Comparison of ENCODE assay signal across 14 mouse cellular contexts in the genomic region with DNA sequence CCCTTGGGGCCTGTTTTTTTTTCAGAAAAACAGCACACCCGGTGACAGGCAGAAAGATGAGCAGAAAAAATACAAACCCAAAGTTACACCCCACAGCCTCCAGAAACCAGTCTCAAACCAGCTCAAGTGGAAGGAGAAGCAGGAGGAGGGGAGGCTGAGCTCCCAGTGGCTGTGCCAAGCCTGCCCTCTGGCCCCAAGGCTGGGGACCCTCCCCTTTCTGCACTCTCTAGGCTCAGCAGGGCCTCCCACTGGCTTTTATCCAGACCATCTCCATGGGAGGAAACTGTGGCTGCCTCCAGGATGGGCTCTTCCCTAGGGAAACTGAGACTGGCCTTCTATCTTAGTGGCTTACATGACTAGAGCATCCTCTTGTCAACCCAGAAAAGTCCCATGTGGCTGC. TPM values are rescaled to one million over a fixed set of nuclear protein-coding genes. Genes with fewer than 3 reads are reported as not detected.
DNase-seq lines count a peak whose midpoint lies in the region; ATAC-seq and TF ChIP-seq lines count a peak whose summit lies in the region.
"Had no signal": no experiment of that assay in that cellular context is flagged by ENCODE, and none has a peak within 500 bp of the region (broad histone marks: within the 10 kb centered on the region; RNA-seq: fewer than 3 reads in every experiment).

No protein-coding gene starts in this region.

- no peaks in the 10 kb centered on the region for H3K27me3 ChIP-seq in embryonic facial prominence, embryonic 13.5 days
- no peaks in the 10 kb centered on the region for H3K27me3 ChIP-seq in embryonic facial prominence, embryonic 10.5 days (replicated peaks; ENCODE audit: low read depth, poor library complexity, severe bottlenecking)
- H3K27me3 ChIP-seq in limb, embryonic 15.5 days, result no peaks in the 10 kb centered on the region
- H3K27me3 ChIP-seq in limb, embryonic 10.5 days (ENCODE audit: low read depth, poor library complexity, severe bottlenecking), result no peaks in the 10 kb centered on the region
- H3K27me3 ChIP-seq in neural tube, embryonic 13.5 days, result no peaks in the 10 kb centered on the region
- H3K27me3 ChIP-seq in neural tube, embryonic 15.5 days (replicated peaks), result no peaks in the 10 kb centered on the region
- H3K27me3 ChIP-seq in liver, postnatal 0 days (ENCODE audit: insufficient read depth, low read length), result no peaks in the 10 kb centered on the region

- no peak overlapping the region for H3K4me2 ChIP-seq in embryonic facial prominence, embryonic 13.5 days
- no peak overlapping the region for H3K4me2 ChIP-seq in limb, embryonic 15.5 days
- no peak overlapping the region for H3K4me2 ChIP-seq in neural tube, embryonic 13.5 days
- H3K4me2 ChIP-seq in neural tube, embryonic 15.5 days, result no peak overlapping the region
- H3K4me2 ChIP-seq in liver, postnatal 0 days (ENCODE audit: low read depth, low read length), result no peak overlapping the region

- peaks cover 48% of the 10 kb centered on the region for H3K36me3 ChIP-seq in embryonic facial prominence, embryonic 13.5 days
- peaks cover 58% of the 10 kb centered on the region for H3K36me3 ChIP-seq in embryonic facial prominence, embryonic 10.5 days (replicated peaks)
- H3K36me3 ChIP-seq in limb, embryonic 15.5 days, result peaks cover 51% of the 10 kb centered on the region
- H3K36me3 ChIP-seq in limb, embryonic 10.5 days, result peaks cover 51% of the 10 kb centered on the region
- peaks cover 49% of the 10 kb centered on the region for H3K36me3 ChIP-seq in neural tube, embryonic 13.5 days
- peaks cover 43% of the 10 kb centered on the region for H3K36me3 ChIP-seq in neural tube, embryonic 15.5 days
- peaks cover 53% of the 10 kb centered on the region for H3K36me3 ChIP-seq in liver, postnatal 0 days (replicated peaks; ENCODE audit: insufficient read depth, low read length)

- TF ChIP-seq CTCF in liver, postnatal 0 days (IDR thresholded peaks at IDR 0.05; ENCODE audit: low read depth), result no peak

- TF ChIP-seq EP300 in liver, postnatal 0 days (IDR thresholded peaks at IDR 0.05; ENCODE audit: low read depth), result no peak

- no peak for DNase-seq in embryonic facial prominence, embryonic 10.5 days (ENCODE audit: low spot score)
- DNase-seq in limb, embryonic 10.5 days (ENCODE audit: low spot score), result no peak
- DNase-seq in liver, postnatal 0 days, result no peak
- no peak for DNase-seq in c-Kit-positive CD71-positive TER-119-positive erythroid progenitor cells, embryonic 14.5 days (ENCODE audit: low spot score)
- DNase-seq: adrenal gland, adult 2 months; cerebellum, adult 11 months; gastrocnemius, postnatal 36 days; layer of hippocampus, postnatal 36 days; thymus, postnatal 4 days had no signal

- no peak for ATAC-seq in embryonic facial prominence, embryonic 13.5 days (ENCODE audit: insufficient number of reproducible peaks, insufficient read depth, low FRiP score, low TSS enrichment, low read depth)
- no peak for ATAC-seq in limb, embryonic 15.5 days (ENCODE audit: insufficient number of reproducible peaks, low FRiP score, low TSS enrichment, low read depth)
- no peak; the same call in 1 of the 2 replicates for ATAC-seq in neural tube, embryonic 13.5 days (ENCODE audit: low read depth)
- no peak for ATAC-seq in neural tube, embryonic 15.5 days (ENCODE audit: low FRiP score)
- ATAC-seq in liver, postnatal 0 days, result no peak

- peaks cover 9% of the 10 kb centered on the region for H3K4me1 ChIP-seq in embryonic facial prominence, embryonic 13.5 days
- H3K4me1 ChIP-seq in embryonic facial prominence, embryonic 10.5 days, result peaks cover 26% of the 10 kb centered on the region
- peaks cover 10% of the 10 kb centered on the region; the same call in 1 of the 2 replicates for H3K4me1 ChIP-seq in limb, embryonic 15.5 days
- H3K4me1 ChIP-seq in limb, embryonic 10.5 days, result peaks cover 10% of the 10 kb centered on the region
- H3K4me1 ChIP-seq in neural tube, embryonic 13.5 days (replicated peaks), result peaks cover 23% of the 10 kb centered on the region
- peaks cover 11% of the 10 kb centered on the region for H3K4me1 ChIP-seq in neural tube, embryonic 15.5 days
- peaks cover 7% of the 10 kb centered on the region; the same call in 1 of the 2 replicates for H3K4me1 ChIP-seq in liver, postnatal 0 days (ENCODE audit: insufficient read depth)

- H3K9ac ChIP-seq in embryonic facial prominence, embryonic 13.5 days, result 0 out of 2 replicates have a peak overlapping the region, but pooled peaks have one; percentile 6
- H3K9ac ChIP-seq in limb, embryonic 15.5 days, result no peak overlapping the region
- no peak overlapping the region for H3K9ac ChIP-seq in neural tube, embryonic 13.5 days
- no peak overlapping the region for H3K9ac ChIP-seq in neural tube, embryonic 15.5 days (replicated peaks)
- H3K9ac ChIP-seq in liver, postnatal 0 days (replicated peaks), result no peak overlapping the region

- H3K27ac ChIP-seq in embryonic facial prominence, embryonic 13.5 days, result peak overlapping the region; percentile 39; the same call in 1 of the 2 replicates
- no peak overlapping the region for H3K27ac ChIP-seq in embryonic facial prominence, embryonic 10.5 days (replicated peaks)
- H3K27ac ChIP-seq in limb, embryonic 15.5 days, result peak overlapping the region; percentile 33; the same call in 1 of the 2 replicates
- H3K27ac ChIP-seq in limb, embryonic 10.5 days, result no peak overlapping the region
- 0 out of 2 replicates have a peak overlapping the region, but pooled peaks have one; percentile 7 for H3K27ac ChIP-seq in neural tube, embryonic 13.5 days (replicated peaks)
- H3K27ac ChIP-seq in neural tube, embryonic 15.5 days (replicated peaks), result no peak overlapping the region
- 0 out of 2 replicates have a peak overlapping the region, but pooled peaks have one; percentile 3 for H3K27ac ChIP-seq in liver, postnatal 0 days (ENCODE audit: low read depth)
- H3K27ac ChIP-seq: macrophage had no signal

- WGBS in embryonic facial prominence, embryonic 13.5 days, result 68% methylated on average over 1 of the region's 1 CpGs
- WGBS in embryonic facial prominence, embryonic 10.5 days, result 62% methylated on average over 1 of the region's 1 CpGs
- WGBS in limb, embryonic 15.5 days, result 50% methylated on average over 1 of the region's 1 CpGs
- 60% methylated on average over 1 of the region's 1 CpGs for WGBS in limb, embryonic 10.5 days
- 76% methylated on average over 1 of the region's 1 CpGs for WGBS in neural tube, embryonic 13.5 days
- 57% methylated on average over 1 of the region's 1 CpGs for WGBS in neural tube, embryonic 15.5 days
- 50% methylated on average over 1 of the region's 1 CpGs for WGBS in liver, postnatal 0 days (ENCODE audit: insufficient replicate concordance)

- no peak overlapping the region for H3K4me3 ChIP-seq in embryonic facial prominence, embryonic 13.5 days
- no peak overlapping the region for H3K4me3 ChIP-seq in embryonic facial prominence, embryonic 10.5 days
- no peak overlapping the region for H3K4me3 ChIP-seq in limb, embryonic 15.5 days
- no peak overlapping the region for H3K4me3 ChIP-seq in limb, embryonic 10.5 days
- no peak overlapping the region for H3K4me3 ChIP-seq in neural tube, embryonic 13.5 days
- no peak overlapping the region for H3K4me3 ChIP-seq in neural tube, embryonic 15.5 days (replicated peaks)
- H3K4me3 ChIP-seq in liver, postnatal 0 days (ENCODE audit: low read depth, low read length), result no peak overlapping the region

- H3K9me3 ChIP-seq in embryonic facial prominence, embryonic 13.5 days, result no peaks in the 10 kb centered on the region
- no peaks in the 10 kb centered on the region for H3K9me3 ChIP-seq in embryonic facial prominence, embryonic 10.5 days
- no peaks in the 10 kb centered on the region for H3K9me3 ChIP-seq in limb, embryonic 15.5 days
- no peaks in the 10 kb centered on the region for H3K9me3 ChIP-seq in limb, embryonic 10.5 days (replicated peaks)
- H3K9me3 ChIP-seq in neural tube, embryonic 13.5 days, result no peaks in the 10 kb centered on the region
- no peaks in the 10 kb centered on the region for H3K9me3 ChIP-seq in neural tube, embryonic 15.5 days (replicated peaks)
- no peaks in the 10 kb centered on the region for H3K9me3 ChIP-seq in liver, postnatal 0 days (ENCODE audit: low read length)

RNA-seq across cellular contexts. Expression of a gene that starts 34.2 kb away (rescaled TPM):
- 10.5 and 16.1 TPM in 2 replicates for polyA plus RNA-seq in embryonic facial prominence, embryonic 13.5 days (2015; fragmentation: Nextera tagmentation; extraction: Ambion mirVana)
- polyA plus RNA-seq in embryonic facial prominence, embryonic 10.5 days (2016; fragmentation: Nextera tagmentation; extraction: Ambion mirVana), result 10.2 and 11.7 TPM in 2 replicates
- polyA plus RNA-seq in limb, embryonic 15.5 days (2015; fragmentation: Nextera tagmentation; extraction: Ambion mirVana), result 7.3 and 9.9 TPM in 2 replicates
- 7.6 and 8.0 TPM in 2 replicates for polyA plus RNA-seq in limb, embryonic 10.5 days (2016; fragmentation: Nextera tagmentation; extraction: Ambion mirVana)
- polyA plus RNA-seq in neural tube, embryonic 13.5 days (2015; fragmentation: Nextera tagmentation; extraction: Ambion mirVana), result 32.2 and 33.9 TPM in 2 replicates
- 28.5 and 33.2 TPM in 2 replicates for polyA plus RNA-seq in neural tube, embryonic 15.5 days (2015; fragmentation: Nextera tagmentation; extraction: Ambion mirVana)
- polyA plus RNA-seq in liver, postnatal 0 days (2015; fragmentation: Nextera tagmentation; extraction: Ambion mirVana), result 154 TPM in 2 replicates

RNA-seq across cellular contexts. Expression of a gene that starts 40.9 kb away (rescaled TPM):
- 2.2 and 4.4 TPM in 2 replicates for polyA plus RNA-seq in embryonic facial prominence, embryonic 13.5 days (2015; fragmentation: Nextera tagmentation; extraction: Ambion mirVana)
- 12.6 and 19.6 TPM in 2 replicates for polyA plus RNA-seq in embryonic facial prominence, embryonic 10.5 days (2016; fragmentation: Nextera tagmentation; extraction: Ambion mirVana)
- 6.9 and 8.2 TPM in 2 replicates for polyA plus RNA-seq in limb, embryonic 15.5 days (2015; fragmentation: Nextera tagmentation; extraction: Ambion mirVana)
- 0.84 and 0.92 TPM in 2 replicates for polyA plus RNA-seq in limb, embryonic 10.5 days (2016; fragmentation: Nextera tagmentation; extraction: Ambion mirVana)
- polyA plus RNA-seq in neural tube, embryonic 13.5 days (2015; fragmentation: Nextera tagmentation; extraction: Ambion mirVana), result 9.0 and 10.5 TPM in 2 replicates
- 6.6 and 7.1 TPM in 2 replicates for polyA plus RNA-seq in neural tube, embryonic 15.5 days (2015; fragmentation: Nextera tagmentation; extraction: Ambion mirVana)
- polyA plus RNA-seq in liver, postnatal 0 days (2015; fragmentation: Nextera tagmentation; extraction: Ambion mirVana), result 6.0 and 6.8 TPM in 2 replicates

RNA-seq across cellular contexts. Expression of a gene that starts 58.4 kb away (rescaled TPM):
- 0.23 and 0.25 TPM in 2 replicates for polyA plus RNA-seq in embryonic facial prominence, embryonic 13.5 days (2015; fragmentation: Nextera tagmentation; extraction: Ambion mirVana)
- polyA plus RNA-seq in embryonic facial prominence, embryonic 10.5 days (2016; fragmentation: Nextera tagmentation; extraction: Ambion mirVana), result 0.46 and 0.58 TPM in 2 replicates
- polyA plus RNA-seq in limb, embryonic 15.5 days (2015; fragmentation: Nextera tagmentation; extraction: Ambion mirVana), result 0.13 and 0.15 TPM in 2 replicates
- not detected in 2 replicates for polyA plus RNA-seq in limb, embryonic 10.5 days (2016; fragmentation: Nextera tagmentation; extraction: Ambion mirVana)
- polyA plus RNA-seq in neural tube, embryonic 13.5 days (2015; fragmentation: Nextera tagmentation; extraction: Ambion mirVana), result 4.6 and 6.1 TPM in 2 replicates
- polyA plus RNA-seq in neural tube, embryonic 15.5 days (2015; fragmentation: Nextera tagmentation; extraction: Ambion mirVana), result 7.5 TPM in 2 replicates
- 0.32 and 0.40 TPM in 2 replicates for polyA plus RNA-seq in liver, postnatal 0 days (2015; fragmentation: Nextera tagmentation; extraction: Ambion mirVana)
- polyA plus RNA-seq: macrophage had no signal

Comparison
In these comparisons a context has a peak if more than half of its experiments do, and no peak if none do; other contexts are left out.
1. H3K27ac ChIP-seq: peak in embryonic facial prominence, embryonic 13.5 days (single experiment), limb, embryonic 15.5 days (single experiment), neural tube, embryonic 13.5 days (single experiment) and liver, postnatal 0 days (single experiment); none in embryonic facial prominence, embryonic 10.5 days (single experiment), limb, embryonic 10.5 days (single experiment) and neural tube, embryonic 15.5 days (single experiment).